ENCODE assay signal across 15 mouse cellular contexts in genomic region chr4:47245621-47246020, GRCm38 (mm10).
"Had no signal": no experiment of that assay in that cellular context is flagged by ENCODE, and none has a peak within 500 bp of the region (broad histone marks: within the 10 kb centered on the region; RNA-seq: fewer than 3 reads in every experiment).

No protein-coding gene starts in this region.

- H3K27ac ChIP-seq: intestine, embryonic 15.5 days; limb, embryonic 15.5 days; liver, embryonic 15.5 days; midbrain, embryonic 10.5 days; neural tube, embryonic 15.5 days had no signal

- H3K9me3 ChIP-seq: intestine, embryonic 15.5 days; limb, embryonic 15.5 days; liver, embryonic 15.5 days; midbrain, embryonic 10.5 days; neural tube, embryonic 15.5 days had no signal

- DNase-seq: layer of hippocampus, adult 9-11 months; layer of hippocampus, postnatal 36 days; lung, embryonic 14.5 days; lung, postnatal 10 days; lung, postnatal 4 days; midbrain, embryonic 14.5 days; right cerebral cortex, adult 18-20 months; right cerebral cortex, postnatal 25 days; thymus, postnatal 36 days had no signal

- H3K27me3 ChIP-seq: intestine, embryonic 15.5 days; limb, embryonic 15.5 days; liver, embryonic 15.5 days; neural tube, embryonic 15.5 days had no signal

- H3K4me2 ChIP-seq: intestine, embryonic 15.5 days; limb, embryonic 15.5 days; liver, embryonic 15.5 days; lung, embryonic 14.5 days; neural tube, embryonic 15.5 days had no signal

- H3K9ac ChIP-seq: intestine, embryonic 15.5 days; limb, embryonic 15.5 days; liver, embryonic 15.5 days; lung, embryonic 14.5 days; neural tube, embryonic 15.5 days had no signal

- H3K4me1 ChIP-seq: intestine, embryonic 15.5 days had no signal

- ATAC-seq: intestine, embryonic 15.5 days had no signal

- H3K4me3 ChIP-seq: intestine, embryonic 15.5 days; limb, embryonic 15.5 days; liver, embryonic 15.5 days; midbrain, embryonic 10.5 days; myocyte; neural tube, embryonic 15.5 days had no signal

- H3K36me3 ChIP-seq: intestine, embryonic 15.5 days; limb, embryonic 15.5 days; liver, embryonic 15.5 days; midbrain, embryonic 10.5 days; neural tube, embryonic 15.5 days had no signal
